Mouse (Mus musculus) limb, embryonic 10.5 days (tissue): ENCODE measurements around the gene Sel1l3. TPM values are rescaled to one million over a fixed set of nuclear protein-coding genes. Genes with fewer than 3 reads are reported as not detected.

ENCODE experiments used
- DNase-seq: peaks from one replicate; pipeline ENCODE4 v3.0.0-alpha.2; 2017; ENCODE audit warnings: low spot score
- H3K27ac ChIP-seq: fragments of 300-500 bp; sonication (generic); 2 replicates; pipeline ENCODE4 v1.5.1; 2016; ENCODE audit warnings: mild to moderate bottlenecking
- H3K27me3 ChIP-seq: fragments of 300-500 bp; sonication (generic); 2 replicates; pipeline ENCODE4 v1.6.1; 2016; ENCODE audit warnings: low read depth, mild to moderate bottlenecking; ENCODE audit not compliant: poor library complexity, severe bottlenecking
- H3K36me3 ChIP-seq: fragments of 300-500 bp; sonication (generic); 2 replicates; pipeline ENCODE4 v1.6.1; 2016; ENCODE audit warnings: mild to moderate bottlenecking, moderate library complexity
- H3K4me1 ChIP-seq: fragments of 300-500 bp; sonication (generic); 2 replicates; pipeline ENCODE4 v1.6.1; 2016
- H3K4me3 ChIP-seq: fragments of 300-500 bp; sonication (generic); 2 replicates; pipeline ENCODE4 v1.5.1; 2016; ENCODE audit warnings: mild to moderate bottlenecking, moderate library complexity
- H3K9me3 ChIP-seq: fragments of 300-500 bp; sonication (generic); replicated peaks from 2 replicates; pipeline ENCODE4 v1.6.1; 2016; ENCODE audit warnings: mild to moderate bottlenecking
- WGBS: fragments of 180-500 bp; shearing (Covaris S2); methylation state at CpG from one replicate; pipeline ENCODE4 v1.1.7; 2016; 5-methylcytosine and 5-hydroxymethylcytosine counted together
- polyA plus RNA-seq: library from polyadenylated mRNA; unstranded; fragments of >200 nt; fragmentation: Nextera tagmentation; extraction: Ambion mirVana; gene quantifications from 2 replicates; pipeline ENCODE4 v1.2.1, GENCODE M21; 2016

Gene Sel1l3
- polyA plus RNA-seq, 1 experiment from 2014 or later: 0.68 TPM

GRCm38 (mm10) chr5:53239831-53240440 is 26.2 kb upstream of the Sel1l3 start:
- DNase-seq: no peak
- Histone ChIP-seq H3K36me3 (no peaks in the 10 kb centered on the region), H3K4me1 (peaks cover 24% of the 10 kb centered on the region), H3K27ac (no peak overlapping the region), H3K9me3 (no peaks in the 10 kb centered on the region), H3K4me3 (no peak overlapping the region), H3K27me3 (no peaks in the 10 kb centered on the region)
- 41% methylated on average over 11 of the region's 11 CpGs for WGBS

DNA sequence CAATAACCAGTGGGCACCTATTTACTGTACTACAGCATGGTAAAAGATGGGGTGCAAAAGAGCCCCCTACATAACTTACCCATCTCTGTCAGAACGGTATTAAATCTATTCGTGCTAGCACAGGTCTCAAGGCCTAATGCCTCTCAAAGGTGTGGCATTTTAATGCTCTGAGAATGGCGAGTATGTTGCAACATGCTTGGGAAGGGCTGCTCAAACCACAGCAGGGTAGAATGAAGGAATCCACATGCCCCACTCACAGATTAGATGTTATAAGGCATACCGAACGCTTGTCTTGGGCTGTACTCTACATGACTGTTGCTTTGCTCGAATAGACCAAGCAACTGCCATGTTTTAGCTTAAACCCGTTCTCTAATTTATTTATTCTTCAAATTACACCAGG is 25.5 kb upstream of the Sel1l3 start:
- Histone ChIP-seq H3K36me3 (no peaks in the 10 kb centered on the region), H3K9me3 (no peaks in the 10 kb centered on the region), H3K27ac (no peak overlapping the region), H3K27me3 (no peaks in the 10 kb centered on the region), H3K4me3 (no peak overlapping the region), H3K4me1 (peaks cover 24% of the 10 kb centered on the region)
- no peak for DNase-seq
- WGBS: 92% methylated on average over 7 of the region's 7 CpGs

DNA sequence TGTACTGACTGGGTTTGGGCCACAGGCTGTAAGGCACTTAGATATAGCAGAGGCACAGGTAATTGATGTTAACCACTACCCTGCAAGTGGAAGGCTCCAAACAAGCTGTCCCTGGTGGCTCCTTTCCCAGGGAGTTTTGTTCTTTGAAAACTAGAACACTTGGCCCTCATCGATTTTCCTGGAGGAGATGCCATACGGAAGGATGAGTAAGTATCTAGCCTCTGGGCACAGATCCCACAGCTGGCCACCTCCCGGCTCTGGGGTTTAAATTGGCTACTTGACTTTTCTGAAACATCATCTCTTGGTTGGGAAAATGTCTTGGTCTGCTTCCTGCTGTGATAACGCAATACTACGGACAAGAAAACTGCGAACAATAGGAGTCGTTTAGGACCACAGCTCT is 25.0 kb upstream of the Sel1l3 start:
- peaks cover 24% of the 10 kb centered on the region for H3K4me1 ChIP-seq
- WGBS: 90% methylated on average over 7 of the region's 7 CpGs
- H3K36me3 ChIP-seq: no peaks in the 10 kb centered on the region
- no peak overlapping the region for H3K4me3 ChIP-seq
- no peaks in the 10 kb centered on the region for H3K9me3 ChIP-seq
- DNase-seq: no peak
- no peak overlapping the region for H3K27ac ChIP-seq
- no peaks in the 10 kb centered on the region for H3K27me3 ChIP-seq

DNA sequence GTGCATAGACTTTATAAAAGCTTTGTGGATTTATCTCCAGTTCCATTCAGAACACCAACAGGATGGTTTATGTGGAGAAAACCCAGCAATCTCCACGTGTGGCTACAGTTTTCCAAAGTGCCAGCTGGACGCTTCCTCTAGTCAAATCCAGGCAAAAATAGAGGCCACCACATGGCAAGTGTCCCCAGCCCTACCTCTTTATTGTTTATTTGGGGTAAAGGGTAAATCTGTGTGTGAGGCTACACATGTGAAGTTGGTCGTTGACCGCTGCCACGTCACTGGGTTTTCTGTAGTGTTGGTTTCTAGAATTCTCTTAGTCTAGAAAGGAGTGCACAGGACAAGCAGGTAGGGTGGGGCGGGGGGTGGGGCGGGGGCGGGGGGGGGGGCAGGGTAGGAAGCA is 23.0 kb upstream of the Sel1l3 start:
- Histone ChIP-seq H3K4me1 (peaks cover 24% of the 10 kb centered on the region), H3K36me3 (no peaks in the 10 kb centered on the region), H3K27me3 (no peaks in the 10 kb centered on the region), H3K4me3 (no peak overlapping the region), H3K9me3 (no peaks in the 10 kb centered on the region), H3K27ac (no peak overlapping the region)
- WGBS: 92% methylated on average over 7 of the region's 8 CpGs
- no peak for DNase-seq

- WGBS: 39% methylated on average over 5 of the region's 5 CpGs
- Histone ChIP-seq H3K4me3 (no peak overlapping the region), H3K27ac (0 out of 2 replicates have a peak overlapping the region, but pooled peaks have one; percentile 36), H3K9me3 (no peaks in the 10 kb centered on the region), H3K27me3 (no peaks in the 10 kb centered on the region), H3K36me3 (no peaks in the 10 kb centered on the region), H3K4me1 (peaks cover 23% of the 10 kb centered on the region)
- DNase-seq: no peak
These were observed 22.4 kb upstream of the Sel1l3 start for GRCm38 (mm10) chr5:53236136-53236535.

- DNase-seq: no peak
- Histone ChIP-seq H3K27ac (peak overlapping the region; percentile 72), H3K4me3 (no peak overlapping the region), H3K9me3 (no peaks in the 10 kb centered on the region), H3K36me3 (no peaks in the 10 kb centered on the region), H3K27me3 (no peaks in the 10 kb centered on the region), H3K4me1 (peaks cover 19% of the 10 kb centered on the region)
- 7% methylated on average over 4 of the region's 4 CpGs for WGBS
These were observed 21.8 kb upstream of the Sel1l3 start for GRCm38 (mm10) chr5:53235551-53235950.

- WGBS: 86% methylated on average over 4 of the region's 4 CpGs
- Histone ChIP-seq H3K36me3 (no peaks in the 10 kb centered on the region), H3K9me3 (no peaks in the 10 kb centered on the region)
These were observed 16.8 kb upstream of the Sel1l3 start for GRCm38 (mm10) chr5:53230560-53230959.

DNA sequence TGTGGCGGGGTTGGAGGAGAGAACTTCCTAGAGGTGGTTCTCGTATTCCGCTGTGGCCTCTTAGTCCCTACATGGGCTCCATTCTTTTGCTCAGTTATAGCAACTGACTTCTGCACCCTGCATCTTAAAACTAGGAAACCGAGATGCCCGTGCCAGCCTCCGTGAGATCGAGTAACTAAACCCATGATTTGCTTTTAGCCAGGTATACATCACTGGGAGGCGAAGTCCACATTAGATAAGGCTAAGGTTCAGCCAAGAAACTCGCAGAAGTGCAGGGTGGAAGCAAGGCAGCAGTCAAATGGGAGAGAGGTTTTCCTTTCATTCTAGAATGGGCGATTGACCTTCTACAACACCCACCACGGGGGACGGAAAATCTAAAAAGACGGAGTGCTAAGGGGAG is 11.7 kb upstream of the Sel1l3 start:
- DNase-seq: no peak
- Histone ChIP-seq H3K4me3 (no peak overlapping the region), H3K9me3 (no peaks in the 10 kb centered on the region), H3K36me3 (no peaks in the 10 kb centered on the region), H3K4me1 (0 out of 2 replicates have a peak, but pooled peaks cover 4% of the 10 kb centered on the region), H3K27me3 (no peaks in the 10 kb centered on the region), H3K27ac (no peak overlapping the region)
- 92% methylated on average over 13 of the region's 13 CpGs for WGBS

More at GRCm38 (mm10) chr5:53230560-53230959, 16.8 kb upstream of the Sel1l3 start:
- Histone ChIP-seq H3K4me3 (no peak overlapping the region), H3K27me3 (no peaks in the 10 kb centered on the region), H3K27ac (no peak overlapping the region), H3K4me1 (peaks cover 8% of the 10 kb centered on the region)
- DNase-seq: no peak

- Histone ChIP-seq H3K27me3 (peaks cover 71% of the 10 kb centered on the region), H3K4me1 (peaks cover 19% of the 10 kb centered on the region), H3K4me3 (no peak overlapping the region), H3K9me3 (no peaks in the 10 kb centered on the region), H3K27ac (no peak overlapping the region), H3K36me3 (no peaks in the 10 kb centered on the region)
- DNase-seq: no peak
- WGBS: 3% methylated on average over 1 of the region's 1 CpGs
These were observed 1.1 kb upstream of the Sel1l3 start for GRCm38 (mm10) chr5:53214801-53215200.

- Histone ChIP-seq H3K36me3 (no peaks in the 10 kb centered on the region), H3K4me3 (peak overlapping the region; percentile 72; the same call in 1 of the 2 replicates), H3K4me1 (peaks cover 17% of the 10 kb centered on the region), H3K9me3 (no peaks in the 10 kb centered on the region), H3K27me3 (peaks cover 73% of the 10 kb centered on the region), H3K27ac (no peak overlapping the region)
- 14% methylated on average over 5 of the region's 5 CpGs for WGBS
- DNase-seq: no peak
These were observed 635 bp upstream of the Sel1l3 start for GRCm38 (mm10) chr5:53214362-53214761.

DNA sequence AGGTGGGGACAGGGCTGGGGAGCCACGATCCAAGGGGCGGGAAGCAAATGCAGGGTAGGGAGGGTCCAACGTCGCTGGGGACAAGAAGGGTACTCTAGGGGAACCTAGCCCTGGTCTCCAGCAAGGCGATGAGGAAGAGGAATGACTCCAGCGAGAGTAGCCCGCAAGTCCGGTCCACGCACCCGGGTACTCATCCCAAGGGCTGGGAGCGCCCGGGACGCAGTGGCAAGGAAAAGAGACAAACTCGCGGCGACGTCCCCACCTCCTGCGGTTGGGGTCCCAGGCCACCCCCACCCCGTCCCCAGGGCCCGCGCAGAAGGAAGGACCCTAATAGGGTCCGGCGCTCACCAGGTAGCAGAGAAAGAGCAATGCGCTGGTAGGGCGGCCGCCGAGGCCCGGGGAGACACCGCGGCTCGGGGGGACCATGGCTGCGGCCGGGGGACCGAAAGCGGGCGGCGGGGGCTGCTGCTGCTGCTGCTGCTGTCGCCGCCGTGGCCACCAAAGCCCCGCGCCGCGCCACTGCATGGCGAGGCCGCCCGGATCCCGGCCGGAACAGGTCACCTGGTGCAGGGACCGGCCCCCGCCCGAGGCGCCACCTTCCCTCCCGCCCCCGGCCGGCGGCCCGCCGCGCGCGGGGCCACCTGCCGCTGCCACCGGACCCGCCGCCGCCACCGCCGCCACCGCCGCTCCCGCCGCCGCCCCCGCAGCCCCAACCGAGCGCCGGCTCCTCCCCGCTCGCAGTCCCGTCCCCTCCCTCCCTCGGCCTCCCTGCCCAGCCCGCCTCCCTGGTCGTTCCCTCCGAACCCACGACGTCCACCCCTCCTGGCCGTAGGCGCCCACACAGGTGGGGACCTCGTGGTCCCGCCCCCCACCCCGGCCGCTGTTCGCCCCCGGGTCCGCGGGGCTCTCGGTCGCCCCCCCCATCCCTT is 681 bp downstream of the Sel1l3 start:
- no peaks in the 10 kb centered on the region for H3K9me3 ChIP-seq
- peaks cover 73% of the 10 kb centered on the region for H3K27me3 ChIP-seq
- H3K4me3 ChIP-seq: peak overlapping the region; percentile 72
- H3K4me1 ChIP-seq: peaks cover 17% of the 10 kb centered on the region
- DNase-seq: peak; percentile 56
- peak overlapping the region; percentile 81 for H3K27ac ChIP-seq
- H3K36me3 ChIP-seq: no peaks in the 10 kb centered on the region
- under 1% methylated on average over 78 of the region's 99 CpGs for WGBS

DNA sequence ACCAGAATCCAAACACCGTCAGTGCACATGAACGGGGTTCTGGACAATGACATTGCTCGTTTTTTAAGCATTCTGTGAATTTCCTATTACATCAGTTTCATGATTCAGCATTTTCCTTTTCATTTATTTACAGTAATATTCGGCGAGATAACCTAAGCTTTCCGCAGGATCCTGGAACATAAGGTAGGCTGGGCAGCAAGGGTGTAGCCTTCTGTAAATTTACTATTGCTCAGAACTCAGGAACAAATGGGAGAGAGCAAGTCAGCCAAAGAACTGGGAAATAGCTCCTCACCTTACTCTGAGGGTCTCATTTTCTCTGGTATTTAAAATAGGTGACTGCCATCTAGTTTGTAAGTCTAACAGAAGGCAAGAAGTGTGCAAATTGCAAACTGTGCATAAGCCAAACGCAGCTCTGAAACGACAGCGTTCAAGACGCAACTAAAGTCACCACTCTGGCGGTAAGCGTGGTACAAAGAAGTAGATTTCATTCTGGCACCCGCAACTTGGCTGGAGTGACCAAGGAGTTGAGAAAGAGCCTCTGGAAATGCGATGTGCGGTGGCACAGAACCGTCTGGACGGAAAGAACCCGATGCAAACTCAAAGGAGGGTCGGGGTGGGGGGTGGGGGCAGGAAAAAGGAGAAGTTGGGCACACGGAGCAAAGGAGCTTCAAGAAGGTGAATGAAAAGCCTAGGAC is 1.5 kb downstream of the Sel1l3 start:
- DNase-seq: no peak
- no peaks in the 10 kb centered on the region for H3K36me3 ChIP-seq
- peaks cover 73% of the 10 kb centered on the region for H3K27me3 ChIP-seq
- whole genome bisulfite sequencing: 23% methylated on average over 20 of the region's 20 CpGs
- no peaks in the 10 kb centered on the region for H3K9me3 ChIP-seq
- peaks cover 17% of the 10 kb centered on the region for H3K4me1 ChIP-seq
- peak overlapping the region; percentile 81; the same call in 1 of the 2 replicates for H3K27ac ChIP-seq
- peak overlapping the region; percentile 72 for H3K4me3 ChIP-seq

- Histone ChIP-seq H3K27ac (no peak overlapping the region), H3K4me1 (peaks cover 22% of the 10 kb centered on the region), H3K27me3 (peaks cover 66% of the 10 kb centered on the region), H3K9me3 (no peaks in the 10 kb centered on the region), H3K4me3 (no peak overlapping the region), H3K36me3 (no peaks in the 10 kb centered on the region)
- no peak for DNase-seq
- WGBS: 68% methylated on average over 6 of the region's 6 CpGs
These were observed 2.5 kb downstream of the Sel1l3 start for GRCm38 (mm10) chr5:53211241-53211640.
